Mouse (Mus musculus) spleen, adult 18-20 months (tissue): ENCODE measurements at regions not wholly inside any gene's neighbourhood (a gene's known extent, or its start where the extent isn't known, plus 50 kb on each side); places are given as distances from the start of the nearest gene placed in this dataset.

Experiments
- DNase-seq, 2 experiments: peaks; one replicate each; pipeline ENCODE4 v3.0.0; 2022; ENCODE audit warnings: mixed read lengths in 2 of 2

DNA sequence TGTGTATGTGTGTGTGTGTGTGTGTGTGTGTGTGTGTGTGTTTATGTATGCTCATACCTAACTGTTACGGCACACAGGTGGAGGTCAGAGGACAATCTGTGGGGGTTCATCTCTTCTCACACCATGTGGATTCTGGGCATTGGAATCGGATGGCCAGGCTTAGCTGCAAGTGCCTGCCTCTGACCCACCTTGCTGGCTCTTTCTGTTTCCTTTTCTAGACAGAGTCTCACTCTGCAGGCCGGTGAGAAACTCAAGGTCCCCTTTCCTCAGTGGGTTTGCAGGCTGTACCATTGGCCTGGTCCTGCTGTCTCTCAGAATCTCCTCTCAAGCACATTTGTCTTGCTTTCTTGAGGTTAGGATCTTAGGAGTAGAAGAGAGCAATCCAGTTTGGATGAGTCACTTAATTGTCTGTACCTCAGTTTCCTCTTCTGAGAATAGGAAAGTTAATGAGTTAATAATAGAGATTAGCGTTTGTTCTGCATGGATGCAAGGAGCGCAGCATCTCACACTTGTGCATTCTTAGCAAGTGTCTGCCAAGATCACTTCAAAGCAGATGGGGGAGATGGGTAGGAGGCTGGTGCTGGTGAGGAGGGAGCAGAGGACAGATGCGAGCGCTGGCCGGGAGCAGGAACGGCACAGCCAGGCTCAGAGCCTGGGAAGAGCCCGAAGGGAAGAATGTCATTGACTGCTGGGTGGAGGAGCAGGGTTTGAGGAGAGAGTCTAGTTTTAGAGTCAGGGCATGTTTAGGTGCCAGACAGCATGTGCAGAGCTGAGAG is 155.2 kb downstream of the Chst1 start:
- no peak for DNase-seq

DNA sequence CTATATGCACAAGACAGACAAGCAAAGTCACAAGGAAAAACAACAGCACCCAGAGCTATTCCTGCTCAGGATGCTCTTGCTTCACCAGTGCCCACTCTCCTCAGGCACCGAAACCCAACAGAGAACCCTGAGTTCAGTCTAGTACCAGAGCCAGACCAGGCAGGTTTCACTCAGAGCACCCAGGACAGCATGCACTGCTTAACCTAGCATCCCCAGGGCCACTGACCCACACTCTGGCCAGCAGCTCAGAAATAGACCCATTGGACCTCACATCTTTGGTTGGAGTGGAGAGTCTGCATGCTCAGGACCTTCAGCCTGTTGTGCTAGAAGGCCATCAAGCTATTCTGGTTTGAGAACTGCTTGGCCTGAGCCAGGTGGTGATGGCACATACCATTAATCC is 157.0 kb downstream of the Chst1 start:
- DNase-seq: no peak

- DNase-seq: no peak
These were observed 156.1 kb upstream of the Syt13 start for GRCm38 (mm10) chr2:92758775-92759174.

DNA sequence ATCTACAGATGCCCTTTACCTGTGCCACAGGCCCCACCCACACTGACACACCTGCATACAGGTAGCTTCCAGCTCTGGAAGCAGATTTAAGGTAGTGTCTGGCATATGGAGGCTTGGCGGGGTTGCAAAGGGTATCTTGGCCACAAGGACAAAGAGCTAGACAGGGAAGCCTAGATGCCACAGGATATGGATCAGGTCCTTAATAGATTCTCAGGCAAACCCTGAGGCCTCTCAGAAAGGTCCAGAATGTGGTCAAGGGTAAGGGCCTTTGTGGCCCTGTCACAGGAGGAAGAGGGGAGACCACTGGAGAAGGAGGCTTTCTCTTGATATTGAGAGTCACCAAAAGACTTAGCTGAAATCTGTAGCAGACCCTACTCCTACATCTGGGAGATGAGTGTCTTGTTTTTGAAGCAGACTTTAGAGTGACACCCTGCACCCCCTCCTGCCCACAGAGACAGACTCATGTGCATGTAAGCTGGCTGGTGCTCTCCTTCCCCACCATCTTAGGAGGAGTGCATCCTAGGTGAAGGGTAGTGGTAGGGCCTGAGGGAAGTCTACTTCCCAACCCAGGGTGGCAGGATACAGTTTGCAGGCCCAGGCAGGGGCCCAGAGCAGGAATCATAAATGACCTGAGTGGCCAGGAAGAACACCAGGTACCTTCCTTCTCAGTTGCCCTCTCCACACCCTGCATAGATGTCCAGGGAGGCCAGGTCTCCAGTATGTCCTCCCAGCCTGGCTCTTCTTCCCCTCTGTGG is 150.8 kb upstream of the Syt13 start:
- no peak for DNase-seq

- DNase-seq: no peak
These were observed 147.4 kb upstream of the Syt13 start for GRCm38 (mm10) chr2:92767476-92768005.

GRCm38 (mm10) chr2:92768088-92768487 is 146.8 kb upstream of the Syt13 start:
- no peak for DNase-seq

DNA sequence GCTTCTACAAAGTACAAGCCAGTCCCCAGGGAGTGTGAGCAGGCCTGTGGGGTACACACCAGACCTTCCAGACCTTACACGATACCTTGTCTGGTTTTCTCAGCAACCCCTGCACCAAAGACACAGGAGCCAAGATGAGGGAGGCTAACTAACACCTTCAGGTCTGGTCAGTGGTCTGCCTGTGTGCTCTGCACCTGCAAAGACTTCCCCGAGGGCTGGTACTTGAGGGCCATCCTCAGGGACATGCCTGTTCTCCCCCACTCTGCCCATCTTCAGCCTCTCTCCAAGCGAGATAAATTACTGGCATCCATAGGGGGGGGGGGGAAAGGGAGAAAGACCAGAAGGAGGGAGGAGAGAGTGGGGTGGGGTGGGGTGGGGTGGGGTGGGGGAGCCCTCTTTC is 145.8 kb upstream of the Syt13 start:
- DNase-seq: no peak

GRCm38 (mm10) chr2:92770098-92770497 is 144.8 kb upstream of the Syt13 start:
- no peak for DNase-seq

GRCm38 (mm10) chr2:92772623-92773022 is 142.3 kb upstream of the Syt13 start:
- no peak for DNase-seq

GRCm38 (mm10) chr2:92776497-92776896 is 138.4 kb upstream of the Syt13 start:
- DNase-seq: no peak

GRCm38 (mm10) chr2:92779101-92779500 is 135.8 kb upstream of the Syt13 start:
- DNase-seq: no peak

DNA sequence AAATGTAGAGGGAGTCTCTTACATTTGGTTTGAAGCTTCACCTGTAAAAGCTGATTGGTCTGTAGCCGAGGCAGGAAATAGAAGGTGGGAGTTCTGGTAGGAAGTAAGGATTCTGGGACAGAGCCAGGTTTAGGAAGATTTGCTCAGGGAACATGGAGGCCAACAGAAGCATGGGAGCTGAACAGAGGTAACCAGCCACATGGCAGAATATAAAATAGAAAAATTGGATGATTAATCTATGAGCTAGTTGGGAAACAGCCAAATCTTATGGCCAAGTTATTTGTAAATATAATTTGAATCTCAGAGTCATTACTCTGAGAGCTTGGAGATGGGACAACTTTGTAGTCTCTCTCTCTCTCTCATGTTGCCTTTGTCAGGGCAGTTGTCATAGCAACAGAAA is 134.9 kb upstream of the Syt13 start:
- no peak for DNase-seq

- DNase-seq: no peak
These were observed 133.4 kb upstream of the Syt13 start for GRCm38 (mm10) chr2:92781451-92781850.

DNA sequence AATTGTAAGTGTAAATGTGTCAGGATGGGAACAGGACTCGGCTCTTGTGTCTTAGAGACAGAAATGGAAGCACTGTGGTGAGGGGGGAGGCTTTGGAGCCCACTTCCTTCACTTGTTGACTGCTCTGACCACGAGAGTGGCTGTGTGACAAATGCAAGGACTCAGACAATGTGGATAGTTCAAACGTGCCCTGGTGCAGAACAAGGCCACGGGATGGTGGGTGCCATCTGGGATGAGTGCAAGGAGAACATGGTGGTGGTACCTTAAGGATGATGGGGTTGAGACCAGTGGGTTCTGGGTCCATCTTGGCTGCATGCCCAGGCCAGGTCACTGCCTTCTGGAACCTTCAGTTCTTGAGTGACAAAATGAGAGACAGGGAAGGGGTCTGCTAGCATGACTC is 132.3 kb upstream of the Syt13 start:
- no peak for DNase-seq

DNA sequence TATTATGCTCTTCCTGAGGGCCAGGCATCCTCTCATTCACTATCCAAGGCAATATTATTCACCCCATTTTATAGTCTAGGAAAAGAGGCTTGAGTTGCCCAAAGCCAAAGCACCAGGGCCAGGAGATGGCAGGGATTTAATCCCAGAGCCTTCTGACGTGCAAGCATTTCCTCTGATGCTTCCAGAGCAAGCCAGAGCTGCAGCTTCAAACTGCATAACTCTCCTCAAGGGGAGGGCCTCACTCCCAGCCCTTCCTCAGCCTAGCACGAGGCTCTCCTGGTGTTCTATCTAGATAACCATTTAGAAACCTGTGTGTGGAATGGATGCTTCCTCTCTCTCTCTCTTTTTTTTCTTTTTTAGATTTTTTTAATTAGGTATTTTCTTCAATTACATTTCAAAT is 130.0 kb upstream of the Syt13 start:
- no peak for DNase-seq

GRCm38 (mm10) chr2:92787925-92788410 is 126.9 kb upstream of the Syt13 start:
- no peak for DNase-seq

DNA sequence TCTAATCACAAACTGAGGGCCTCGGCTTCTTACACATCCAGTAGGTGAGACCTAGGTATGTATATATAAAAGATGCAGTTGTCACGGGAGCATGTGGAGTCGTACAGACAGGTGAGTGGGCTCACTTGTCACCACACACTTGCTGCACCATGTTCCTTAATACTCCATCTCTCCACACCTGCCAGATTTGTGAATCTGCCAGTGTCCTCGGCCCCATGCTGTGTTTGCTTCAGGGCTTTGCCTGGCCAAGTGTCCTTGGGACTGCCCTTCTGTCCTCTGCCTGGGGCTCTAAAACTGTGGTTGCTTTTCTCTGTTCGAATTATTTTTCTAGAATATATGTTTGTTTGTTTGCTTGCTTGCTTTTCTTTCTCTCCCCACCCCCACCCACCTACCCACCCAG is 126.0 kb upstream of the Syt13 start:
- no peak for DNase-seq

- DNase-seq: no peak
These were observed 124.5 kb upstream of the Syt13 start for GRCm38 (mm10) chr2:92790374-92790773.

- DNase-seq: no peak
These were observed 115.1 kb upstream of the Syt13 start for GRCm38 (mm10) chr2:92799770-92800169.

GRCm38 (mm10) chr2:92800667-92801066 is 114.2 kb upstream of the Syt13 start:
- DNase-seq: no peak

- DNase-seq: no peak
These were observed 110.0 kb upstream of the Syt13 start for GRCm38 (mm10) chr2:92804916-92805315.

GRCm38 (mm10) chr2:92805761-92806160 is 109.1 kb upstream of the Syt13 start:
- DNase-seq: no peak

DNA sequence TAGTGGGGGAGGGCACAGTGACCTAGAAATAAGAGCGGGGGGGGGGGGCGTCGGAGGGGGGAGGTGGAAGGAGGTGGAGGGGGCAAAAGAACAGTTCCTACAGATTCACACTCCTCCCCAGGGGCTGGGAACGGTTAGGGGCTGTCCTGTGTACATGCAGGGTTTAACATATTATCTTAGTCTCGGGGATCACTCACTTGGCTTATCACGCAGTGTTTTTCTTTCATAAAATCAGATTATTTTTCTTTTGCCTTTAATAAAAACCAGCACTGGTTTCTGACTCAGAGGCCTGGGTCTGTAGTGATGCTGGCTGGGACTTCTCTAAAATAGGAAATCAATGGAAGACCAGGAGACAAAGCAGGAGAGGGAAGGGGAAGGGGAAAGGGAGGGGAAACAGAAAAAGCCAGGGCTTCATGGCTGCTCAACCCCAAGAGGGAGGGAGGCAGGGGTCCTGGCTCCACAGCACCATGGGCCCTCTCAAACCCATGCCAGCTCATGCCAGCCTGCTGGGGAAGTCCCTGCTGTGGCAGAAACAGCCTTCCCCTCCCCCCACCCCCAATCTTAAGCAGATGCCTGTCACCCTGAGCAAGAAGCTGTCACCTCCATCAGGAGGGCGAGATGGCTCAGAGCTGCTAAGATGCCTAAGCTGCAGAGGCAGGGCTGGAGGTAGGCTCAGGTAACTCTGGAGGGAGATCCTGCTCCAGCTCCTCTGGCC is 108.3 kb upstream of the Syt13 start:
- no peak for DNase-seq
